Mouse (Mus musculus): ENCODE results near the gene Cat.
A peak's percentile ranks its signal among the peaks of the same experiment; 100 is the strongest.

Gene Cat

GRCm38 (mm10) chr2:103484617-103485401 lies at the start of gene Cat:
Gene Cat (minus strand): TSS chr2:103485160.
- DNase-seq (ENCODE audit: low spot score): peak; percentile 91

- DNase-seq (ENCODE audit: low spot score): no peak
Observed at GRCm38 (mm10) chr2:103525596-103525995, 40.6 kb upstream of the Cat start.

GRCm38 (mm10) chr2:103516472-103516871 lies 31.5 kb upstream of the Cat start:
- no peak for DNase-seq (ENCODE audit: low spot score)

- DNase-seq (ENCODE audit: low spot score): no peak
Observed at GRCm38 (mm10) chr2:103515513-103516180, 30.7 kb upstream of the Cat start.

DNA sequence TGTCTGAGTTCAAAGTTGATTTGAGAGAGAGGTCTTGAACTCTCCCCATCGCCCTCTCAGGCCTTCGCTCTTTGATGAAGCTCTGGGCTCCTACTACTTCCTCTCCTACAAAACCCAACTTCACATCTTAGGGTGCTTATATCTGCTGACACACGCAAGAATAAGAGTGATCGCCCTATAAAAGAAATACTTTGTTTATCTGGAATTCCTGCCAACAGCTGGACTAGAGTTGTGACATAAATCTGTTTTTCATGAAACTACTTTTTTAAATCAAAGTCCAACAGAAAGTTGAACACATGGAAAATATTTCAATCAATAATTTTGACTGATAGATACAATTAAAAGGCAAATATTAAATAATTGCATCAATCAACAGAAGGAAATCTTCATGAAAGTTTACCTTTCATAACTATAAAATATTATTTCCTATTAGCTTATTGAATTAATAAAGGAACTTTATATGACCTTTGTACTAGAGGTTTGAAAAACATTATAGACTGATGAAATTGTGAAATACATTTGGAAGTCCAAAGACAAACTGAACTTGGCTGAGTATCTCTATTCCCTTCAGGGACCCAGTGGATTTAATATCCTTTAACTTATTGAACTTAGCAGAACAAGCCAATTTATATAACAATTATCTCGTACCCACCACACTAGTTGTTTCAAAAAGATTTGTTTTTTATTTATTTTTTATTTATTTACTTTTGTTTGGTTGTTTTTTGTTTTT lies 27.3 kb upstream of the Cat start:
- no peak for DNase-seq (ENCODE audit: low spot score)

DNA sequence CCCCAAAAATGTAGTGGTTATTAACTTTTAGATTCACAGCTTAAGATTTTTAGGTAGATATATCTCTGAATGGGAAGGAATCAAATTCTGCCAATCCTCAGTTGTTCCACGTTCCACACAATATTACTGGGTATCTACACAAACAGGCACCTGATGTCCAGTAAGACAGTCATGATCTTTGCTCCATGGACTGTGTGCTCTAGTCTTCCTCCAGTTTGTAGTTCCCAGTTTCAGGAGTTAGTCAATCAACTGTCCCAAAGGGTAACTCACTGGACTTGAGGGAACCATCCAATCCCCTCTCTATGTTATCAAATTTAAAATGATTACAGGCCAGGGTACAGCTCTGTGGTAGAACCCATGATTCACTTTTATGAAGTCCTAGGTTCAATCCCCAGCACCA lies 26.7 kb upstream of the Cat start:
- no peak for DNase-seq (ENCODE audit: low spot score)

DNA sequence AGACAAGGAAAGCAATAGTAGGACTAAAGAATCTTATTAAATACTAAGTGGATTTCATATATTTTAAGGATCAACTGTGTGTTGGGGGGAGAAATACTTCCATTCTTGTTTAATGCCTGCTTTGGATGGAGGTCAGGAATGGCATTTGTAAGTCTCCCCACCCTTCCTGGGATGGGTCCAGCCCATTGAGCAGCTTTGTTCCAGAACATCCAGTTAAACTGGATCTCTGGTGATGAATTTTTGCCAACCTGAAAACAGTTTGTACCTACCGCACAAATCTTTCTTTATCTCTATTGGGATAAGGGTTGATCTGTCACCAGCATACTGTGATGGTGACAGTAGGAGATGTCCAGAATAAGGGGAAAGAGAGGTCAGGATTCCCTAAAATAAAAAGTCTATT lies 26.1 kb upstream of the Cat start:
- DNase-seq (ENCODE audit: low spot score): no peak

DNA sequence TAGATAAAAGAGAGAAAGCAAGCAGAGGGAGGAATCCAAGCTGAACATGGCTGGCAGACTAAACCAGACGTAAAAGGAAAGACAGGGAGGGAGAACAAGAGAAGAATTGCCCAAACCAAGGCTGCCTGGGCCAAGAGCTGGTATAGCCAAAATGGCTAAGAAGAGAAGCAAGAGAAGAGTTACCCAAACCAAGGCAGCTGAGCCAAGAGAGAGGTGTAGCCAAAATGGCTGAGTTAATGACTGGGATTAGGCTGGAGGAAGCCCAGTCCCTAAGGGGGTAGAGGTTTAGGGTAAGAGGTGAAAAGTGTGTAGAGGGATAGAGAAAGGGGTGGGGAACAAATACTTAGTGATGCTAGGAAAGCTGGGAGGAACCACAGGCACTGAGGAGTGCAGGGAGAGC lies 22.7 kb upstream of the Cat start:
- no peak for DNase-seq (ENCODE audit: low spot score)

- DNase-seq (ENCODE audit: low spot score): no peak
Observed at GRCm38 (mm10) chr2:103505956-103506355, 21.0 kb upstream of the Cat start.

DNA sequence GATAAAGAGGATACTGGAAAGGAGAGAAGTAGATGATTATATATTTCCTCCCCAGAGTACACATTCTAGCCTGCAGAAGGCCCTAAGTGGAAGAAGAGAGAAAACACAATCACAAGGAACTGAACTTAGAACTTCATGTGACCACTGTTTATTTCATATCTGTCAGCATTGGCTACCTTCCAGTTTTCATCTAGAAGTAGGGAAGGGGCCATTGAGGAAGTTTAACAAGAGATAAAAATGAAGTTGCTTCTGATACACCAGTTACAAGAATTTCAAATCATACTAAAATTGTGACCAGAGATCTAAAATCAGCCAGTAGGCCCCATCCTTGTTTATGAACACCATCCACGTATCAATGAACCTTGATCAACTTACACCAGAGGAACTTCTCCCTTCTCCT lies 19.5 kb upstream of the Cat start:
- DNase-seq (ENCODE audit: low spot score): no peak

DNA sequence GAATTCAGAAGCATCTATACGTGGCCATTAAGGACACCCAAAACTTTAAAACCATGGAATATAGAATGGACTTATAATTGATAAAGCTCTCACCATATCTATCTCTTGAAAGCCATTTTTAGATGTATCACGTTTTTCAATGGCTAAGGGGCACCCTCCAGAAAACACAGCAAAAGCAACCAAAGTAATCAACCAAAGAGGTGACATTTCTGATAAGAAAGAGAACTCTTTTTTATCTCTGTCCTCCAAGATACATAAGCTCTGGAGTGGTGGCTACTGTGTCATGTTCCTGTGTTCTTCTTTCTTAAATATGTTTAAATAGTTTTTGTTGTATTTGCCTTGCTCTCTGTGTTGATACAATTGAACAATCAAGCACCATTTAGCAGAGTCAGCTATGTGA lies 15.8 kb upstream of the Cat start:
- DNase-seq (ENCODE audit: low spot score): no peak

DNA sequence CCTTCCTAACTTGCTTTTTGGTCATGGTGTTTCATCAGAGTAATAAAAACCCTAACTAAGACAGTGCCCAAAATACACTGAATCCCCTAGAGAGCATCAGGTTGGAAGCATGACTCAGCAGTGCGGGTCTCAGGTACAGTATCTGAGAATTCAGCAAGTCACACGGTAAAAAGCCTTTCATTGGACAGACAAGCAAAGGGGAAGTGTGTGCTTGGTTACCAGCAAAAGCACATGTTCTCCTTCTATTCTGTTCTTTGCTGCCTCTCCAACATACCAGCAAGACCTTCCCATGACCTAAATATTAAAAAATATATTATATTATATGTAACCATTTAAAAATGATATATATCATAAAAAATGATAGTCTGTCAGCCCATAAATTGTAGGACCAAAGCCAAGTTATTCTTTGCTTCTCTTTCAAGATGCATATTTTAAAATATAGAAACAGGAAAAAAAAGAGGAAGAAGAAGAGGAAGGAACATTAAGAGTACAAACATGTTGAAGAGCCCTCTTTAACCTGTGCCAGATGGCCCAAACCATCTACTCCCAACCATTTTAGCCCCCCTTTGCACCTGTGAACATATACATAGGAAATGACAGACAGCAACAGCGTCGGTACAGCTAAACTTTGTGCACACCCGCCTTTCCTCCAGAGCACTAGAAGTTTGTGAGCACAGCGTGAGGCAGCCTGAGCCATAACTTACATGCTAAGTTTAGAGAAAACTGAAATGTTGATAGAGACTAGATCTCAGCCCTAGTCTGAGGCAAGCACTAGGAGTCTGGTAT lies 10.9 kb upstream of the Cat start:
- DNase-seq (ENCODE audit: low spot score): no peak

GRCm38 (mm10) chr2:103493827-103494226 lies 8.9 kb upstream of the Cat start:
- no peak for DNase-seq (ENCODE audit: low spot score)

- no peak for DNase-seq (ENCODE audit: low spot score)
Observed at GRCm38 (mm10) chr2:103492526-103492925, 7.6 kb upstream of the Cat start.

DNA sequence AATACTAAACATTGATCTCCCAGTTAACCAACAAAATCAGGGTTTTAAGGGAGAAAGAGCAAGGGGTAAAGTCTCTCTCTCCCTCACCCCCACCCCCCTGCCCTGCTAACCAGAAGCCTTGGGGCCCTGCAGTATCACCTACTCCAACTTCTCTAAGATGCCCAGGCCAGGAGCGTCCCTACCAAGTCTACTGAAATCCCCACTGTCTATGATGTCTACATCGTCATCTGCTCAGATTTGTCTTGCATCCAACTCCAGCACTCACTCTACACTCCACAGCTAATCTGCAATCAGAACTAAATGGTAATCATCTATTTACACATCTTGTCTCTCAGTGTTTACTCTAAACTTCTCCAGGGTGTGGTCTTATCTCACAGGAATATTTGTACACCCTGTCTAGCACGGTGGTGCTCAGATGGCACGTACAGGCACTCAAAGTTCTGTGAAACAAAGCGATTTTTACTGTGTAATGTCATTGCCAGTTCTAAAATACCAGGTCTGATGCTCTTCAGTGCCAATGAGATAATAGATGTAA lies 907 bp downstream of the Cat start:
- DNase-seq (ENCODE audit: low spot score): no peak

GRCm38 (mm10) chr2:103483289-103483985 lies 1.5 kb downstream of the Cat start:
- DNase-seq (ENCODE audit: low spot score): no peak

- DNase-seq (ENCODE audit: low spot score): no peak
Observed at GRCm38 (mm10) chr2:103481314-103482231, 3.4 kb downstream of the Cat start.

DNA sequence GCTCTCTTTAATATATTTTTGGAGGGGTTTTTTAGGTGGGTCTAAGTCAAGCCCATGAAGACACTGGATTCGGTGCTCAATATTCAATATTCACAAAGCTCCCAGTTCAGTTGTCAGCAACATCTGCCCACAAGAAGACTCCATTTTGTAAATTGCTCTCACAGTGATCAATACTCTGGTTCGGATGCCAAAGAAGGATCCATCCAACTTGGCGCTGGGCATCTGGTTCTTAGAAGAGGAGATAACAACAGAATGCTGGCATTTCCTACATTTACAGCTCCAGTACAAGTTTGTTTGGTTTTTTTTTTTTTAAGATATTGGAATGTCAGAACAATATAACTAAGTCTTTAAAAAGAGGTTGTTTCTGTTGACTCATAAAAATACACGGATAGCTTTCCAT lies 4.1 kb downstream of the Cat start:
- DNase-seq (ENCODE audit: low spot score): no peak

DNA sequence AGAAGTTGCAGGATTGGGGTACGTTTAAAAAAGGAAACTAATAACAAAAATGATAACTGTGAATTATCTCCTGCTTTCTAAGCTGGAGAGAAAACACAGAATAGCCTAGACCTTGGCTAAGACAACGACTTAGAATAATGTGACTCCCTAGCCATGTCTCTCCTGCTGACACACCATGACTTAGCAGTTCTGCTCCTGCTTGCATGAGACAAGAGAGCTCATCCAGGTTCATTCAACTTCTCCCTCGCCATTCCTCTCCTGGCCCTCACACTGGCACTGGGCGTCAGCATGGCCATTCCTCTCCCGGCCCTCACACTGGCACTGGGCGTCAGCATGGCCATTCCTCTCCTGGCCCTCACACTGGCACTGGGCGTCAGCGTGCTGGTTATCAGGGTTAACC lies 4.7 kb downstream of the Cat start:
- DNase-seq (ENCODE audit: low spot score): no peak

- no peak for DNase-seq (ENCODE audit: low spot score)
Observed at GRCm38 (mm10) chr2:103478326-103478725, 6.6 kb downstream of the Cat start.

Data from MN1 (cell line).